ENCODE assay signal across 14 mouse cellular contexts in genomic region chrX:104015048-104015447, GRCm38 (mm10).
"Had no signal": no experiment of that assay in that cellular context is flagged by ENCODE, and none has a peak within 500 bp of the region (broad histone marks: within the 10 kb centered on the region; RNA-seq: fewer than 3 reads in every experiment).

No protein-coding gene starts in this region.

- H3K4me1 ChIP-seq: limb, embryonic 15.5 days; liver, embryonic 12.5 days; midbrain, embryonic 12.5 days had no signal

- H3K27ac ChIP-seq: kidney, postnatal 0 days; layer of hippocampus, adult 2 months; limb, embryonic 15.5 days; liver, embryonic 12.5 days; midbrain, embryonic 12.5 days had no signal

- H3K4me3 ChIP-seq: layer of hippocampus, adult 2 months; limb, embryonic 15.5 days; liver, embryonic 12.5 days; midbrain, embryonic 12.5 days had no signal

- H3K36me3 ChIP-seq: limb, embryonic 15.5 days; liver, embryonic 12.5 days; midbrain, embryonic 12.5 days had no signal

- H3K9ac ChIP-seq: limb, embryonic 15.5 days; liver, embryonic 12.5 days; midbrain, embryonic 12.5 days had no signal

- DNase-seq: kidney, adult 9 months; kidney, postnatal 4 days; right cerebral cortex, adult 18-20 months; right cerebral cortex, postnatal 25 days; thymus, postnatal 4 days had no signal

- H3K4me2 ChIP-seq: limb, embryonic 15.5 days; liver, embryonic 12.5 days; midbrain, embryonic 12.5 days had no signal

- H3K9me3 ChIP-seq: limb, embryonic 15.5 days; liver, embryonic 12.5 days; midbrain, embryonic 12.5 days had no signal

- ATAC-seq: hindbrain, embryonic 16.5 days; inflammation-experienced regulatory T-cells, adult 6 months; intestine, postnatal 0 days; liver, embryonic 12.5 days; midbrain, embryonic 16.5 days had no signal
